Mouse (Mus musculus): ENCODE data around the gene Wdr4. TPM values are rescaled to one million over a fixed set of nuclear protein-coding genes. Genes with fewer than 3 reads are reported as not detected.
"Not testable (repeated sequence)": the region's sequence is repeated elsewhere in the genome, so short reads cannot be mapped to it uniquely, and the experiment has no call there.

Wdr4 gene
- total RNA-seq, 1 experiment from 2014 or later: 22.2 TPM

DNA sequence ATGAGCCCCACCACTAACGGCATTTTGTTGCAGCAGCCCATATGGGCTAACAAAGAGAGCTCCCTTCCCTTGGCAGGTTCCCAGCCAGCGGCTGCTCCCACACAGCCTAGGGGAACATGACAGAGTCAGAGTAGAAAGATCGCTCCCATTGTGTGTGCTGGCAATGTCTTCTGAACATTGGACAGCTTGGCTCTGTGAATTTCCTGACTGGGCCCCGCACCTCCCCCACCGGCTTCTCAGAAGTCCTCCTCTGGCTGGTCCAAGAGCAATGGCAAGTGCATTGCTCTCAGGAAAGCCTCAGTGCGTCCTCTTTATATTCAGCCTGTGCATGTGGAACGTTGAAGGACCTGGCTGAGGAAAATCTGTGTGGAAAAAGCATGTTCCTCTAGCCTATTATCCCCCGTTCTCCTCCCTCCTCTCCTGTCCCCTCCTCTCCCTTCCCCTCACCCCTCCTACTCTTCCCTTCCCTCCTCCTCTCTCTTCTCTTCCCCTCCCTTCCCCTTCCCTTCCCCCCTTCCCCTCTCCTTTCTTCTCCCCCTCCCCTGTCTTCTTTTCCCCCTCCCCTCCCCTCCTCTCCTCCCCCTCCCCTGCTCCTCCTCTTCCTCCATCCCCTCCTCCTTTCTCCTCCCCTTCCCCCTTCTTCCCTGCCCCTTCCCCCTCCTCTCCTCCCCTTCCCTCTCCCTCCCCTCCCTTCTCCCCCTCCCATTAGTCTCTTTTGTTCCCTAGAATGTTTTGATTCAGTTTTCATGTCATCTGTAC lies 16.3 kb upstream of the Wdr4 start:
- peak; percentile 48 for DNase-seq

DNA sequence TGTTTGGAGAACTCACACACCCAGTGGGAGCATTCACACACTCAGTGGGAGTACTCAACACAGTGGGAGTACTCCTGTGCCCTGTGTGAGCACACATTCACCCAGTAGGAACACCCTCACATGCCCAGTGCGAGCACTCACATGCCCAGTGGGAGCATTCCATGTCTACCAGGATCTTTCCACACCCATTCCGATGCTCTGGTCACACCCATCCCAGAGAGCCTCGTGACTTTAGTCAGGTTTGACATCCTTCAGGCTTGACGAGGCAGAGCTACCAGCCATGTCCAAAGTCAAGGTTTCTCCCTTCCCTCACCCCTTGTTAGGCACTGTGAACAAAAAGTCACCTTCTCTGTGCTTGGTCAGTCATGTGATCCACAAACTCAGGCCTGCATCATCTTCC lies 15.6 kb upstream of the Wdr4 start:
- DNase-seq: no peak

DNA sequence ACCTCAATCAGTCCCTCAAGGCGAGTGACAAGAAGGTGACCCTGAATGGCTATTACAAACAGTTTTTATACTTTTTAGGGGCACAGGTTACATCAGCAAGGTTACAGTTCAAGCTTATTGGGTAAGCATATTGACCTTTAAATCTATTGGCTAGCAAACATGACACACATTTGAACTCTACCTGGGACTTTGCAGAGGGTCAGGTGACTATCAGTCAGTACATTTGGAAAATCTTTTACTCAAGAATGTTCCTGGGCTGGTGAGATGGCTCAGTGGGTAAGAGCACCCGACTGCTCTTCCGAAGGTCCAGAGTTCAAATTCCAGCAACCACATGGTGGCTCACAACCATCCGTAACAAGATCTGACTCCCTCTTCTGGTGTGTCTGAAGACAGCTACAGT lies 12.6 kb upstream of the Wdr4 start:
- not testable (repeated sequence) for DNase-seq

DNA sequence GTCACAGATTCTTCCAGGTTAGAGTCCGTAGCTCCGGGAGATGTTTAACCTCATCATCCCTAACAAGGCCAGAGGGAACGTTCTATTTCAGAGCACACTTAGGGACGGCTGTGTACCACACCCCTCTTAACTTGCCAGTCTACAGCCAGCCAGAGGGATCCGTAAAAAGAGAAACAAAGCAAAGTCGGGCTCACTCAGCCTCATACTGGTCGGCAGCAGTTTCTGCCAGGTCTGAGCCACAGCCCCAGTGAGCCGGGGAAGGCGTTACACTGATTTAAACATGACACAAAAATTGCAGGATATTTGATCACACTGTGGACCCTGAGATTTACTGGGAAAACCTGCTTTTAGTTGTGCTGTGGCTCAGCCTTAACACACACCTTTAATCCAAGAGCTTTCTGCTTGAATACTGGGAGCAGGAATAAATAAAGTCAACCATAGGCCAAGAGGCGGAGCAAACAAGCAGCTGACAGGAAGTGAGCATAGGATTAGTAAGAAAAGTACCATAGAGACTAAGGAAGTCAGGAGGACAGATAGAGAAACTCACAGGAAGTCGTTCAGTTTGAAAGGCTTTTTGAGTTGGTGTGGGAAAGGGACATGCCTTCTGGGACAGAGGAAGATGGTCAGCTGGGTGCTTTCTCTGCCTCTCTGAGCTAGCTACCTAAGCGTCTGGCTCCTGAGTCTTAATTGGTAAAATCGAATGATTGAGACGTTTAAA lies 11.8 kb upstream of the Wdr4 start:
- no peak for DNase-seq

DNA sequence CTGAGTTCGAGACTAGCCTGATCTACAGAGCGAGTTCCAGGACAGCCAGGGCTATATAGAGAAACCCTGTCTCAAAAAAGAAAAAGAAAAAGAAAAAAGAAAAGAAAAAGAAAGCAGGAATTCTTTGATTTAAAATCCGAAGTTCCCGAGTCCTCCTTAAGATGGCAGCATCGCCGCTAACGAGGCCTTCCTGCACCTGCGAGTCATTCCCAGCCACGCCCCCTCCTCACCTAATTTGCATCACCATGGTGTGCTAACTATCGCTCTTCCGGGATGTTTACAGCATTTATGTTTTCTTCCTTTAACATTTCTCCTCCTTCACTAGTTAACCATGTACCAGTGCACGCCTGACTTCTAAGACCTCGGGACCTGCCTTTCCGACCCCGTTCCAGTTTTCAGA lies 9.5 kb upstream of the Wdr4 start:
- DNase-seq: peak; percentile 57

DNA sequence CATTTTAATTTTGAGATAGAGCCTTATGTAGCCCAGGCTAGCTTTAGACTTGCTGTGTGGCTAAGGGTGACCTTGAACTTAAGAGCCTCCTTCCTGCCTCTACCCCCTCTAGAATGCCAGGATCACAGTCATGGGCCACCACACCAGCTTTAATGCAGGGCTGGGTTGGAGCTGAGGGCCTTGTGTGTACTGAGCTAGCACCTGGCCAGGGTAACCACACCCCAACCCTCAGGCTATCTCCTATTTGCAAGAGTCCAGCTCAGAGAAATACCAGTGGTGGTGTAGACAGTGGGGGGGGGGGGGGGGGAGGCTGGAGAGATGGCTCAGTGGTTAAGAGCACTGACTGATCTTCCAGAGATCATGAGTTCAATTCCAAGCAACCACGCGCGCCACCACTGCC lies 6.0 kb upstream of the Wdr4 start:
- no peak for DNase-seq

DNA sequence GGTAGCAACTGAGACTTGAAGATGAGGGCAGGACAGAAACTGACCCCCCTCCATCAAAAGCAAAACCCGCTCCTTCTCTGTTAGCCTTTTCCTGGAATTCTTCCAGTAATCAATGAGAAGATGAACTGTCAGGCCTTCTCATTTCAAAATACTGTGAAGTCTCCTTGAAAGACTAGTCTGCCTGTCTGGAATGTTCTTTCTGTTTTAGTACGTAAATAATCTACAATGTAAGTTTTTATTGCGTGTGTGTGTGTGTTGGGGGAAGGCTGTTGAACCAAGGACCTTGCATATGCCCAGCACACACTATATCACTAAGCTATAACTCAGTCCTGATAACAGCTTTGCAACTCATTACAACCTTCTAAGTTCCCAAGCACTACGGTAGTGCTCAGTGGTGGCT lies 5.3 kb upstream of the Wdr4 start:
- DNase-seq: no peak

DNA sequence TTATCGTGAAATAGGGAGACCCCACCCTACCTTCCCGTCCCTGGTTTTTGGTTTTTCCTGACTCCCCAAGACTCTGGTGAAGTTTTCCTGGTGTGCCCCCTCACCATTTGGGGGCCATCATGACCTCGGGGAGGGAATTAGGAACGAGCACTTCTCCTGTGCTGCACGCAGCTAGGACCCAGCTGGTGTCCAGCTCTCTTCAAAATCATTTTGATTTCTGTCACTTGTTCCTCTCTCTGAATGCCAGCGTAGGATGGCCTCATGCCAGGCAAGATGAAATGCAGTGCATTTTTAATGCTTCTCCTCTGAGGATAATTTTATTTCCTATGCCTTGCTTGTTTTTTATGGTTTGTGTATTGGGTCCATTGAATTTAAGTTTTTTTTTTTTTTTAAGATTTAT lies 2.2 kb upstream of the Wdr4 start:
- no peak for DNase-seq

DNA sequence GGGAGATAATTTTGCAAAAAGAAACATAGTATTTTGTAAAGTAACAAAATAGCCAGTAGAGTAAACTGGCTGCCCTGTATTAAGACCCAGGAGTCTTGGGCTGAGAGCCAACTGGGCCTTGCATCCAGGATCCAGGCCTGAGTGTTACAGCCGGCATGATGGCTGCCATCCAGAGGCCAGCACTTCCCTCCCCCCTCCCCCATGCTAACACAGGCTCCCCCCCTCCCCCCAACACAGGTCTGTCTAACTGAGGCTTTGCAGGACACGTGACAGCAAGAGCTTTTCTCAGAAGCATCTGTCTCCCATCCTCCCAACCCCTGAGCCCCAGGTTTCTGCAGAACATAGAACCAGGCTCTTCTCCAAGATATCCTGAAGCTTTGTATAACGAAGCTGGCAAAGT lies 1.1 kb upstream of the Wdr4 start:
- peak; percentile 68 for DNase-seq

DNA sequence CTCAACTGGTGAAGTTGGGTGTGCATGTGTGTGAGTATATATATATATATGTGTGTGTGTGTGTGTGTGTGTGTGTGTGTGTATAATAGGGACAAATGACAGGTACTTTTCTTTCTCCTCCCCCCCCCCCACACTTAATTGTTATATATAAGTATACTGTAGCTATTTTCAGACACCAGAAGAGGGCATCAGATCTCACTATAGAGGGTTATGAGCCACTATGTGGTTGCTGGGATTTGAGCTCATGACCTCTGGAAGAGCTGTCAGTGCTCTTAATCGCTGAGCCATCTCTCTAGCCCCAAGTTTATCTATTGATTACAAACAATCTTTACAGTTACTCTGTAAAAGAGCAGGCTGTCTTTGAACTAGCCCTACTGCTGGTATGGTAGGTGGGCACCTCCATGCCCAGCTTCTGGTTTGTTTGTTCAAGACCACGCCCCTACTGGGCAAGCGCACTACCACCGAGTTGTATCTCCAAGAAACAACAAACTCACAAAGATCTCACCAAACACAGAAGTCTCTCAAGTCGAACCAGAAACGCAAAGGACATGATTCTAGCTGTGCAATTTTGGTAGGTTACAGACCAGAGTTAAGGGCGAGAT lies 335 bp downstream of the Wdr4 start:
- no peak for DNase-seq

DNA sequence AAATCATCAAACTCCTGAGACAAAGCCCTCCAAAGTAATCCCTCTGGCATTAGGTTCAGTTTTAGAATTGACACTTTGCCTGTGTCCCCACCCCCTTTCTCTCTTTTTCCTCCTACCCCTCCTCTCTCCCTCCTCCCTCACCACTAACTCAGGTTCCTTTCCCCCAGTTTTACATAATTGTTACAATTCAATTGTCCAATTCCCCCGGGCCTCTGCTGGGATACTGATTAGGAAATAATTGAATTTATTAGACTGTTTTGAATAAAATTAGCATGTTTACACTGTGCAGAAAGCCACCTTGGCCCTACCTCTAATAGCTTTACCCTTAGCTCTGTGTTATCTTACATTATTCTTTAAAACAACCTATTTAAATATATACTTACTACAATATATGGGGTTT lies 5.1 kb downstream of the Wdr4 start:
- DNase-seq: peak; percentile 16

DNA sequence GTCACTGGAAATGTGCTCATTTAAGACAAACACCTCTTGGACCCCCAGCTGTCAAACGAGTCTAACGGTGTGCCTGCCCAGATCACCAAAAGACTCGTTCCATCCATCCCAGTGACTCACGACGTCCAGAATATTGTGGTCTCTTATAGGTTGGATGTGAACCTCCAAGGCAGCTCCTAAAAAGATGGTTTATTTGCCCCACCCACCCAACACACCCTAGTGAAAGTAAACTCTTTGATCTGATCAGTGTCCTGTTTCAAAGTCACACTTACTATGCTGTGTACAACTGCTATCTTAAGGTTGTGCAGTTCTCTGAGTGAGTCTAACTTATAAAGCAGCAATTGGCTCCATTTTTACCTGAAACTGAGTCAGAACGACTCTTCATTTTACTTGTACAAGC lies 7.2 kb downstream of the Wdr4 start:
- DNase-seq: no peak

DNA sequence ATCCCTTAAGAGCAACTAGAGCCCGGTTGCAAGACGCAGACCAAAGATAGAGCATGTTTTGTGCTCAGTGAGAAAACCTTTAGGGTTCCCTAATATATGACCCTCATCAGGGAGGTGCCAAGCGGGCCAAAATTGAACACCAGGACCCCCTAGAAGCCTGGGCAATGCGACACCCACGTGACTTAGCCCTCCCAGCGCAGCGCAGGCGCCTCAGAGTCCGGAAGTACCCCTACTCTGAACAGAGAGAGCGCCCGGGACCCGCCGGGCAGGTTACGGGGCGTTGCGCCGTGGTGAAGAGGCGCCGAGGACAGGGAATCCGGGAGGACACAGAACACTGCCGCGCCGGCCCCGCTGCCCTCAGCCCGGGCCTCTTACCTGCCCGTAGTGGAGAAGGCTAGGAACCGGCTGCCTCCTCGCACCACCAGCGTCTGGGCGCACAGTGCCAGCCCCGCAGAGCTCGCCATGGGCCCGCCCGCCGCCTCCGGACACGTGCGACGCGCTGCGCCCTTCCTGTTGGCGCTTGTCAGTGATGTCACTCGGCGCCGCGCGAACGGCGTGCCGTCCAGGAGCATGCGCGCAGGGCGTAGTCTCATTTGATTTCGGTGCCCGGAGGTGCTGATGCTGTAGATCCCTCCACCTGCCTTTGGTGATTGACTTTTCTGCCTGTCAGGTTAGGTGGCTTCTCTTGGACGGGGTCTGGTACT lies 7.8 kb downstream of the Wdr4 start:
- DNase-seq: peak; percentile 93

DNA sequence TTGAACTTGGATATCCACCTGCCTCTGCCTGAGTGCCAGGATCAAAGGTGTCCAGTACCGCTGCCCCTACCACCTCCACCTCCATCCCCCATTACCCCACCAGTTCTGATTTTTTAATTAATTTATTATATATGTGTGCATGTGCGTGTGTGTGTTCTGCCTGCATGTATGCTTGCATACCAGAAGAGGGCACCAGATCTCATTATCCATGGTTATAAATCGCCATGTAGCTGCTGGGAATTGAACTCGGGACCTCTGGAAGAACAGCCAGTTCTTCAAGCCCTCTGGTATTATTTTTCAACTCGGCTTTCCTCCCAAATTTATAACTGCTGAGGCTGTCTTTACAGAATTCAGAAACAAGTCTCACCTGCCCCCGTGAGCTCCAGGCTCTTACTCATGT lies 8.8 kb downstream of the Wdr4 start:
- DNase-seq: no peak

DNA sequence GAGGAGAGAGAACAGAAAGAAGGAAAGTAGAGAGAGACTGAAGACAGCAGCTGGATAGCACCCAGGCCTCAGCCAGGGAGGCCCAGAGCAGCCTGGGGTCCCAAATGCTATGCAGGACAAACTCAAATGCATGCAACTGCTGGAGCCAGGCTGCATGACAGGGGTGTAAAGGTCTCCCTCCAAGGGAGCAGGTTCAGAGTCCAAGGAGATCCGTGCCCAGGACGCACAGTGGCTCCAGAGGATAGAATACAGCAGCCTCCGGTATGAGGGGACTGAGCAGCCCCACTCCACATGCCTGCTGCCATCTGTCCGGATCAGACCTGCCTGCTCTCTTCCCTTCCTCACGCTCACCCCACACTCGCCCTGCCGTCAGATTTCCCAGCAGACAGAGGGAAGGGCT lies 13.5 kb downstream of the Wdr4 start:
- DNase-seq: no peak

DNA sequence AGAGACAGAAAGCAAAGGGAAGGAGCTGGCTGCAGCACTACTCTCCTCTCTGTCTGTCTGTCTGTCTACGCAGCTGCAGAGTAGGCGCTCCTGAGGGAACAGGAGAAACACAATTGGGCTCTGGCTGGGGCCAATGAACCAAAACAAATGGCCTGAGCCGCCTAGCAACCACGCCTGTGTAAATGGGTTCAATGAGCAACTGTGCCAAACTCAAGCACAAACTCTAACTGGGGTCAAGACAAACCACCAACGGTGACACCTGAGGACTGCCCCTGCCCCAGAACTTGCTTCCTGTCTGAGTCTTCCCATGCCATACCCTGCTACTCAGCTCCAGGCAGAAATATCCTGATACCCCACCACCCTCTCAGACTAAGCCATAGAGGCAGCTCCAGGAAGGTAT lies 14.8 kb downstream of the Wdr4 start:
- DNase-seq: no peak

DNA sequence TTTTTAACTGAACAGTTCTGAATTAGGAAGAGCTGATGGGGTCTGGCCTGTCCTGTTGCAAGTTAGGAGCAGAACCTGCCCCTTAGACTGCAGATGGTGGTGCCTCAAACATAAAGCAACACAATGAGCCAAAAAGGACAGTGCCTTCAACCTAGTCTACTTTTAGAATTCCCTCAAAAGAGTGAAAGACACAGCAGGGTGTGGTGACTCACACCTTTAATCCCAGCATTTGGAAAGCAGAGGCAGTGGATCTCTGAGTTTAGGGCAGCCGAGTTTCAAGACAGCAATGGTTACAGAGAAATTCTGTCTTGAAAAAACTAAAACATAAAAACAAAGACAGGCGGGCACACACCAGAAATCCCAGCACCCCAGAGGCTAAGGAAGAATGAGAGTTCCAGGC lies 15.8 kb downstream of the Wdr4 start:
- no peak for DNase-seq

DNA sequence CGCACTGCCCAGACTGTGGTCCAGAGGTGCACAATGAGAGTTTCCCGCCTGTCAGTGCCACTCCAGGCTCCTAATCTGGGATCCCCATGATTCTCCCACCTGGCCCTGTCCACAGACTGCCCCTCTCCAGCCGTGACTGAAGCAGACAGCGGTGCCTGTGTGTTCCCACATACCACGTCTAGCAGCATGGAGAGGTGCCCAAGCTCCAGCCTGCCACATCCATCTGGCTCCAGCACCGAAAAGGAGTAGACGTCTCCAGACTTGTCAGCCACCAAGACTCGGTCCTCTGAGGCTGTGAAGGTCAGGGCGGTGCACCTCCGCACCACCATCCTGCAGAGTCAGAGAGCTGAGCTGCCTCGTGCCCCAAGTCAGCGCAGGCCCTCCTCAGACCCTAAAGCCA lies 16.4 kb downstream of the Wdr4 start:
- no peak for DNase-seq

DNA sequence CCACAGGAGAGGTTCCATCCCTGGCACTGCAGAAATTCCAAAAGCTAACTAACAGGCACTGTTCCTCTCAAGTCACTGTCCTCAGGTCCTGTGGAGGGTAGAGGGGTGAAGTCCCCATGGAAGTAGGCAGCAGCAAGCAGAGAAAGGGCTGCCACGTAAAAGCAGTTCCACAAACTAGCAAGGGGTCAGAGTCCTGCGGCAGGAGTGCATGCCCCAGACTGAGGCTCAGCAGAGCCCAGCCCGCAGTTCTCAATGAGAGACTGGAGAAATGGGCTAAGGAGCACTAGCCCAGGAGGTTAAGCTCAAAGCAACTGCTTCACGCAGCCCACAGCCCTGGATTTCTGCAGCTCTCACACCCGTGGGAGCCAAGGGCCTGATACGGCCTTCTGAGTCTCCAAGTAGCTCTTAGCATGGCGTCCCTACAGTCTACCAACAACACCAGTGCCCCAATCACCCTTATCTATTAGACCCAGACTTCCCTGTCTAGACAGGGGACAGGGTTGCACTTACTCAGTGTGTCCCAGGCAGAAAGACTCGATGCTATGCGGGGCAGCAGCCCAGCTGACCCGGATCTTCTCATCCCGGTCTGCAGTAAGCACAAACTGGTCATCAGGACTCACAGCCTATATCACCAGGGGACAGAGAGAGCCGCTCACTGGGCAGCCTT lies 17.4 kb downstream of the Wdr4 start:
- no peak for DNase-seq

DNA sequence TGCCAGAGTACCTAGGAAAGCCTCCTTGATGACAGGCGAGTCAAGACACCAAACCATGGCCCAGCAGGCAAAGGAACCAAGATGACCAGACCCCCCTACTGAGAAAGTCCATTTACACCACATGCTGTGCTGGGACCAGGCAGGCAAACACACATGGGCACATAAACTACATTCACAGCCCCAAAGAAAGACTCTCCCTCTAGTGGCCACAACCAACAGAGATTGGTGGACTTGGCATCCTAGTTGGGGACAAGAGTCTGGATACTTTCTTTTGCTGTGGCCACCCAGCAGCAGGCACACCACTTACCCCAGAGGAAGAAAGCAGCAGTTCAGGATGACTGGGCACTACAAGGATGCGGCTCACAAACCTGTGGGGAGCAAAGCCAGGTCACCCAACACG lies 18.9 kb downstream of the Wdr4 start:
- no peak for DNase-seq

DNA sequence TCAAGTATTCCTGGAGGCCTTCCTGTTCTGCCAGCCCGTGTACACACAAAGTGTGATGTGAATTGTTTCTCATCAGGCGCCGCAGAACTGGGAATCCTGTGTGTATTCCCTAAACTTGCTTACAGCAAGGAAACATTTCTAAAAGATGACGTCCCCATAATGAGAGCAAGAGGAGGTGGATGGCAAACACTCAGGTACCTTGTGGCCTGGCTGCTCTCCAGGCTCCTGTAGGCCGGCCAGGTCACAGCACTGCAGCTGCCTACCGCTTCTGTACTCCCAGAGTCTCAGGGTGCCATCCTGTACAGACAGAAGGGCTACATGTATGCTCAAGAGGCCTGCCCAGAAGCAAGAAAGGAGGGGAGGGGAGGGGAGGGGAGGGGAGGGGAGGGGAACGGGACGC lies 19.4 kb downstream of the Wdr4 start:
- no peak for DNase-seq

DNA sequence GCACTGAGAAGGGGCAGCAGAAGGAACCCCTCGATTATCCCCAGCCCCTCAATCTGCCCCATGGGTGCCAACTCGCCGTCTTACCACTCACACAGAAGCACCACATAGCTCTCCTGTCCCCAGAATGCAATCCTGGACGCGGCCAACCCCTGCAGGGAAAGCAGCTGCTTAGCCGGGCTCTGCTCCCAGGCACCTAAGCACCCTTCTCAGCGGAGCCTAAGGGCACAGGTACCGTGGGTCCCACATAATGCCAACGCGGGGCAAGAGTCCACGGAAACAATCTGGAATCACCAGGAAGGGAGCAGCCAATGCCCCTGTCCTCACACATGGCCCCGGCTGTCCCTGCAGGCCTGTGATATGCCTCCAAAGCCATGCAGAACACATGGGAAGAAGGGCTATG lies 20.1 kb downstream of the Wdr4 start:
- DNase-seq: no peak

DNA sequence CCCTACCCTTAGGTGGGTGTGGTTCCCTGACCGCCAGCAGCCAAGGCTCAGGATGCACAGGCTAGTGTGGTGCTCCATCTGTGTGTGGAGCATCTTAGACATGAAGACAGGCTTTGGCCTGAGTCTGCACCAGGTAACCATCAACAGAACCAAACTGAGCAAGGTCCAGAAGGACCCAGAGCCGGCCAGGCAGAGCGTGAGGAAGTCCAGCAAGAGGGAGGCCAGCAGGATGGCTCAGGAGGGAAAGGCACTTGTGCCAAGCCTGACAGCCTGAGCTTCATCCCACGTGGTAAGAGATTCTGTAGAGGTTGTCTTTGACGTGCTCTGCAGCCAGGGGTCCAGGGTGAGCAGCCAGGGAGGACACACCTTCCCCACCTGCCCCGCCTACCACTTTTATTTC lies 22.1 kb downstream of the Wdr4 start:
- no peak for DNase-seq

Measured in adrenal gland, postnatal 14 days (tissue).